Mouse (Mus musculus): Measurements from ENCODE around the gene Kcnma1. TPM values are rescaled to one million over a fixed set of nuclear protein-coding genes. Genes with fewer than 3 reads are reported as not detected.

The Kcnma1 gene
- polyA plus RNA-seq, 3 experiments from 2014 or later, result not detected

- ATAC-seq, result no peak
These were observed 426.8 kb downstream of the Kcnma1 start for GRCm38 (mm10) chr14:23587451-23587850.

GRCm38 (mm10) chr14:23583235-23583634, 431.1 kb downstream of the Kcnma1 start:
- ATAC-seq, result no peak

- no peak for ATAC-seq
These were observed 433.0 kb downstream of the Kcnma1 start for GRCm38 (mm10) chr14:23581282-23581681.

GRCm38 (mm10) chr14:23575951-23576350, 438.3 kb downstream of the Kcnma1 start:
- ATAC-seq, result no peak

GRCm38 (mm10) chr14:23574136-23574535, 440.2 kb downstream of the Kcnma1 start:
- no peak for ATAC-seq

- ATAC-seq, result no peak
These were observed 440.9 kb downstream of the Kcnma1 start for GRCm38 (mm10) chr14:23573385-23573784.

GRCm38 (mm10) chr14:23572778-23573177, 441.5 kb downstream of the Kcnma1 start:
- no peak for ATAC-seq

GRCm38 (mm10) chr14:23570251-23570650, 444.0 kb downstream of the Kcnma1 start:
- ATAC-seq, result no peak

GRCm38 (mm10) chr14:23565931-23566330, 448.4 kb downstream of the Kcnma1 start:
- ATAC-seq, result no peak

- no peak for ATAC-seq
These were observed 449.8 kb downstream of the Kcnma1 start for GRCm38 (mm10) chr14:23564474-23564873.

GRCm38 (mm10) chr14:23563180-23563579, 451.1 kb downstream of the Kcnma1 start:
- no peak for ATAC-seq

- no peak for ATAC-seq
These were observed 458.6 kb downstream of the Kcnma1 start for GRCm38 (mm10) chr14:23555647-23556046.

GRCm38 (mm10) chr14:23552252-23552974, 461.9 kb downstream of the Kcnma1 start:
- no peak for ATAC-seq

GRCm38 (mm10) chr14:23550467-23550866, 463.8 kb downstream of the Kcnma1 start:
- no peak for ATAC-seq

GRCm38 (mm10) chr14:23542131-23542530, 472.2 kb downstream of the Kcnma1 start:
- no peak for ATAC-seq

GRCm38 (mm10) chr14:23539621-23540020, 474.7 kb downstream of the Kcnma1 start:
- no peak for ATAC-seq

- ATAC-seq, result no peak
These were observed 480.9 kb downstream of the Kcnma1 start for GRCm38 (mm10) chr14:23533346-23533745.

GRCm38 (mm10) chr14:23531735-23532525, 482.4 kb downstream of the Kcnma1 start:
- ATAC-seq, result no peak

GRCm38 (mm10) chr14:23529720-23530119, 484.6 kb downstream of the Kcnma1 start:
- no peak for ATAC-seq

- ATAC-seq, result no peak
These were observed 485.1 kb downstream of the Kcnma1 start for GRCm38 (mm10) chr14:23529229-23529628.

GRCm38 (mm10) chr14:23525910-23526309, 488.4 kb downstream of the Kcnma1 start:
- ATAC-seq, result no peak

GRCm38 (mm10) chr14:23523825-23524491, 490.3 kb downstream of the Kcnma1 start:
- no peak for ATAC-seq

GRCm38 (mm10) chr14:23522606-23523159, 491.6 kb downstream of the Kcnma1 start:
- no peak for ATAC-seq
